ENCODE assay signal across 7 mouse cellular contexts in genomic region chr19:55953207-55953606, GRCm38 (mm10).
A peak's percentile ranks its signal among the peaks of the same experiment; 100 is the strongest.
DNase-seq lines count a peak whose midpoint lies in the region; ATAC-seq and TF ChIP-seq lines count a peak whose summit lies in the region.

No protein-coding gene starts in this region.

- H3K9me3 ChIP-seq in lung, embryonic 14.5 days (ENCODE audit: low read depth, low read length), result no peaks in the 10 kb centered on the region
- H3K9me3 ChIP-seq in heart, embryonic 10.5 days, result no peaks in the 10 kb centered on the region

- H3K27me3 ChIP-seq in lung, embryonic 14.5 days (ENCODE audit: insufficient read depth, low read length), result no peaks in the 10 kb centered on the region
- H3K27me3 ChIP-seq in heart, embryonic 10.5 days (ENCODE audit: insufficient read depth, poor library complexity, severe bottlenecking), result no peaks in the 10 kb centered on the region
- H3K27me3 ChIP-seq in kidney, adult 2 months (replicated peaks; ENCODE audit: control insufficient read depth, insufficient read depth, low read length), result no peaks in the 10 kb centered on the region

- H3K4me3 ChIP-seq in lung, embryonic 14.5 days (ENCODE audit: low read depth, low read length), result no peak overlapping the region
- H3K4me3 ChIP-seq in heart, embryonic 10.5 days, result no peak overlapping the region
- no peak overlapping the region for H3K4me3 ChIP-seq in left cerebral cortex, adult 2 months
- H3K4me3 ChIP-seq in kidney, adult 2 months (ENCODE audit: insufficient read depth, low read depth, low read length), result no peak overlapping the region

- ATAC-seq in lung, embryonic 14.5 days (ENCODE audit: insufficient read depth), result peak; percentile 38; the same call in 1 of the 2 replicates

- no peak overlapping the region for H3K4me2 ChIP-seq in lung, embryonic 14.5 days

- H3K27ac ChIP-seq in lung, embryonic 14.5 days (ENCODE audit: low read depth), result no peak overlapping the region
- H3K27ac ChIP-seq in heart, embryonic 10.5 days, result no peak overlapping the region
- H3K27ac ChIP-seq in left cerebral cortex, adult 2 months, result no peak overlapping the region
- no peak overlapping the region for H3K27ac ChIP-seq in kidney, adult 2 months (ENCODE audit: insufficient read depth, low read depth, low read length)

- peak; percentile 69 for DNase-seq in lung, embryonic 14.5 days
- DNase-seq in lung, postnatal 4 days, result no peak
- DNase-seq in cerebellum, postnatal 25 days, result peak; percentile 32 to 71
- DNase-seq in heart, embryonic 10.5 days (ENCODE audit: low spot score), result peak; percentile 43
- peak; percentile 32 to 50 for DNase-seq in left cerebral cortex, adult 2 months (ENCODE audit: extremely low spot score in 1 of 2, low spot score in 2 of 2)
- DNase-seq in skeletal muscle tissue, adult 2 months (ENCODE audit: low read depth, low spot score), result peak; percentile 30
- no peak for DNase-seq in kidney, adult 2 months

- H3K36me3 ChIP-seq in lung, embryonic 14.5 days (ENCODE audit: insufficient read depth), result no peaks in the 10 kb centered on the region
- no peaks in the 10 kb centered on the region for H3K36me3 ChIP-seq in heart, embryonic 10.5 days
- H3K36me3 ChIP-seq in kidney, adult 2 months (ENCODE audit: control insufficient read depth, insufficient read depth, low read length), result no peaks in the 10 kb centered on the region

- H3K9ac ChIP-seq in lung, embryonic 14.5 days, result no peak overlapping the region

- no peak for TF ChIP-seq CTCF in lung, embryonic 14.5 days (IDR thresholded peaks at IDR 0.05; ENCODE audit: low read depth)
- TF ChIP-seq CTCF in left cerebral cortex, adult 2 months (IDR thresholded peaks at IDR 0.05), result no peak
- no peak for TF ChIP-seq CTCF in kidney, adult 2 months (conservative IDR thresholded peaks at IDR 0.05; ENCODE audit: insufficient read depth, insufficient read length, low read depth, low read length)

- no peak for TF ChIP-seq POLR2A in kidney, adult 2 months (IDR thresholded peaks at IDR 0.05; ENCODE audit: low read depth, low read length)

- 65% methylated on average over 3 of the region's 3 CpGs for WGBS in lung, embryonic 14.5 days
- 76% methylated on average over 3 of the region's 3 CpGs for WGBS in heart, embryonic 10.5 days
- 71% methylated on average over 3 of the region's 3 CpGs for WGBS in kidney, adult 2 months

- 0 out of 2 replicates have a peak, but pooled peaks cover 3% of the 10 kb centered on the region for H3K4me1 ChIP-seq in lung, embryonic 14.5 days (ENCODE audit: insufficient read depth)
- H3K4me1 ChIP-seq in heart, embryonic 10.5 days, result no peaks in the 10 kb centered on the region
- H3K4me1 ChIP-seq in kidney, adult 2 months (ENCODE audit: control insufficient read depth, insufficient read depth, low read length), result no peaks in the 10 kb centered on the region

- intact Hi-C loops in left cerebral cortex, adult 2 months (cut with DNase I), result no loop called here

Comparison
In these comparisons a context has a peak if more than half of its experiments do, and no peak if none do; other contexts are left out.
1. DNase-seq: peak in lung, embryonic 14.5 days (single experiment), cerebellum, postnatal 25 days (2 of 2), heart, embryonic 10.5 days (single experiment), left cerebral cortex, adult 2 months (2 of 2) and skeletal muscle tissue, adult 2 months (single experiment); none in lung, postnatal 4 days (0 of 2) and kidney, adult 2 months (single experiment).